Mouse (Mus musculus): Measurements from ENCODE around the gene Helq. TPM values are rescaled to one million over a fixed set of nuclear protein-coding genes. Genes with fewer than 3 reads are reported as not detected.

Gene Helq
- polyA plus RNA-seq, 1 experiment from 2014 or later: 22.4 TPM

DNA sequence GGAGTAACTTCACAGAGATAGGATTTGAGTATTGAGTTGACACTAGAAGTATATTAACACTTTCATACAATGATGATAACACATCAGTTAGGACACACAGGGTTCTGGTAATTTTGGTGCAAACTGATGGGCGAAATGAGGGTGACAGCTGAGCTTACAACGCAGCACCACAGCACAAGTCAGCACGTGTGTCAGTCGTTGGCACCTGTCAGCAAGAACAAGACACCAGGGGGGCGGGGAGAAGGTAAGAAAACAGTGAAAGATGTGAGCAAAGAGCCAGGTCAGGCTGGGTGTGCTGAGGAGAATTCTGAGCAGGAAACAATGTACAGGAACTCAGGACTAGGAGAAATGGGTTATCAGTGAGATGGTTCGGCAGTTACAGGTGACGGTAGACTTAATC, 36.7 kb downstream of the Helq start:
- WGBS: 91% methylated on average over 7 of the region's 7 CpGs
- Histone ChIP-seq H3K9ac (ENCODE audit: low read depth, low read length) (no peak overlapping the region), H3K27me3 (ENCODE audit: control insufficient read depth, insufficient read depth, low read length) (no peaks in the 10 kb centered on the region), H3K4me2 (replicated peaks; ENCODE audit: low read depth, low read length) (no peak overlapping the region), H3K4me1 (ENCODE audit: control insufficient read depth, insufficient read depth, low read length) (no peaks in the 10 kb centered on the region), H3K36me3 (ENCODE audit: control insufficient read depth, insufficient read depth, low read length) (peaks cover 47% of the 10 kb centered on the region), H3K4me3 (ENCODE audit: low read length) (no peak overlapping the region), H3K9me3 (ENCODE audit: control insufficient read depth, low read length) (no peaks in the 10 kb centered on the region; the same call in 1 of the 2 replicates), H3K27ac (ENCODE audit: low read depth, low read length) (no peak overlapping the region)
- no peak for ATAC-seq (ENCODE audit: low FRiP score, low TSS enrichment)

DNA sequence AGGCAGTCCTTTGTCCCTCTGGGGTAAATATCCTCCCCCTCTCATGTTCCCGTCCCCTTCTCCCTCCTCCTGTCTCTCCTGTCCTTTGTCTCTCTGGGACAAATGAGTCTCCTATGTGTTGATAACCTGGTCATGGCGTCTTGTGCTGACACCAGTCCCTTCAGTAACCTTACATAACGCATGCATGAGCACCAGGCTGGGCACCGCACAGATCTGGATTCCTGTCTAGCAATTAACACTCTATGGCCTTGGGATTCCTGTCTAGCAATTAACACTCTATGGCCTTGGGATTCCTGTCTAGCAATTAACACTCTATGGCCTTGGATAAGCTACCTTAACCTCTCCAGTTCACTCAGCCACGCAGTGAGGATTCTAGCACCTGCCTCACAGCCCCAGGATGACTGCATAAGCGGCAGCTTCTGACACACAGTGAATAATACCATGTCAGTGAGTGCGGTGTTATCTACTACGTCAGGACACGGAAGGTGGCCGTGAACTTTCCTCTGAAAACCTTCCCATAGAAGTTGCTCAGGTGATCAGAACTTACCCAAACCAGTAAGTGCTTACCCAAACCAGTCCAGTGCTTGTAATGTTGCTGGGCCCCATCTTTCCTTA, 38.2 kb downstream of the Helq start:
- no peak overlapping the region for H3K4me3 ChIP-seq (ENCODE audit: low read length)
- no peak overlapping the region for H3K27ac ChIP-seq (ENCODE audit: low read depth, low read length)
- H3K4me1 ChIP-seq (ENCODE audit: control insufficient read depth, insufficient read depth, low read length): no peaks in the 10 kb centered on the region
- H3K4me2 ChIP-seq (replicated peaks; ENCODE audit: low read depth, low read length): no peak overlapping the region
- H3K9ac ChIP-seq (ENCODE audit: low read depth, low read length): no peak overlapping the region
- peaks cover 33% of the 10 kb centered on the region for H3K36me3 ChIP-seq (ENCODE audit: control insufficient read depth, insufficient read depth, low read length)
- WGBS: 83% methylated on average over 10 of the region's 10 CpGs
- H3K27me3 ChIP-seq (ENCODE audit: control insufficient read depth, insufficient read depth, low read length): no peaks in the 10 kb centered on the region
- ATAC-seq (ENCODE audit: low FRiP score, low TSS enrichment): no peak
- H3K9me3 ChIP-seq (ENCODE audit: control insufficient read depth, low read length): no peaks in the 10 kb centered on the region; the same call in 1 of the 2 replicates

DNA sequence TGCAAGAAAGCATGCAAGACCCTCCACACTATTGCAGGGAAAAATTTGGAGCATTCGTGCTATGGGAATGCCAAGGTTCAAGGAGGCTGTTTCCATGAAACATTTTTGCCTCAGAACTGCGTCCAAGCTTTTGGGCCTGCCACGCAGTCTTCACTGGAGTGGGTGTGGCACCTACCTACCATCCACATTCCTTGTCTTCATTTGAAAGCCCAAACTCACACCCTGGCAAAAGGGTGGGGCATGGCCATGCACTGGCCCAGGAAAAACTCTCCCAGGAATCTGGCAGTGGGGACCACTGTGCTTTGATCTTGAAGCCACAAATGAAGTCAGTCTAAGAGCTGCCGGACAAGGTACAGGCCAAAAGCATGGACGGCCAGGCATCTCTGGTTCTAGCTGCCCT, 40.3 kb downstream of the Helq start:
- 89% methylated on average over 5 of the region's 5 CpGs for WGBS
- Histone ChIP-seq H3K9me3 (ENCODE audit: control insufficient read depth, low read length) (no peaks in the 10 kb centered on the region; the same call in 1 of the 2 replicates), H3K36me3 (ENCODE audit: control insufficient read depth, insufficient read depth, low read length) (peaks cover 13% of the 10 kb centered on the region; the same call in 1 of the 2 replicates), H3K9ac (ENCODE audit: low read depth, low read length) (no peak overlapping the region), H3K4me3 (ENCODE audit: low read length) (no peak overlapping the region), H3K27me3 (ENCODE audit: control insufficient read depth, insufficient read depth, low read length) (no peaks in the 10 kb centered on the region), H3K27ac (ENCODE audit: low read depth, low read length) (no peak overlapping the region), H3K4me1 (ENCODE audit: control insufficient read depth, insufficient read depth, low read length) (no peaks in the 10 kb centered on the region), H3K4me2 (replicated peaks; ENCODE audit: low read depth, low read length) (no peak overlapping the region)
- ATAC-seq (ENCODE audit: low FRiP score, low TSS enrichment): no peak

DNA sequence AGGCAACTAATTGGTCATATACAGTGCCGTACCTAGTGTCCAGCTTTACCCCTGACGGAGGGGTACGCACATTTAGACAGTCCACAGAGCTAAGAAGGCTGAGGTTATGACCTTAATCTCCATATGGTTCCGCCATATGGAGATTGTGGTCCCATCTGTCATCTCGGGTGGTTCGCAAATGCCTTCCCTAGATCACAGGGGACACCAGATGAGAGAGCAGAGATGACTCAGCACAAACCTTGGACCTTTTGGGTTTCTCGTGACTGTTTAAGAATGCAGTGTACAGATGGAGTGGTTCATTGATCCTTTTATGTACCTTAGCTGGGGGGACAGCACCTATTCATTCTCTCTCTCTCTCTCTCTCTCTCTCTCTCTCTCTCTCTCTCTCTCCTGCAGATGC, 45.0 kb downstream of the Helq start:
- no peak for ATAC-seq (ENCODE audit: low FRiP score, low TSS enrichment)
- Histone ChIP-seq H3K4me1 (ENCODE audit: control insufficient read depth, insufficient read depth, low read length) (no peaks in the 10 kb centered on the region), H3K9me3 (ENCODE audit: control insufficient read depth, low read length) (no peaks in the 10 kb centered on the region; the same call in 1 of the 2 replicates), H3K4me3 (ENCODE audit: low read length) (no peak overlapping the region), H3K27ac (ENCODE audit: low read depth, low read length) (no peak overlapping the region), H3K27me3 (ENCODE audit: control insufficient read depth, insufficient read depth, low read length) (no peaks in the 10 kb centered on the region), H3K36me3 (ENCODE audit: control insufficient read depth, insufficient read depth, low read length) (no peaks in the 10 kb centered on the region), H3K4me2 (replicated peaks; ENCODE audit: low read depth, low read length) (no peak overlapping the region), H3K9ac (ENCODE audit: low read depth, low read length) (no peak overlapping the region)
- WGBS: 66% methylated on average over 7 of the region's 7 CpGs

DNA sequence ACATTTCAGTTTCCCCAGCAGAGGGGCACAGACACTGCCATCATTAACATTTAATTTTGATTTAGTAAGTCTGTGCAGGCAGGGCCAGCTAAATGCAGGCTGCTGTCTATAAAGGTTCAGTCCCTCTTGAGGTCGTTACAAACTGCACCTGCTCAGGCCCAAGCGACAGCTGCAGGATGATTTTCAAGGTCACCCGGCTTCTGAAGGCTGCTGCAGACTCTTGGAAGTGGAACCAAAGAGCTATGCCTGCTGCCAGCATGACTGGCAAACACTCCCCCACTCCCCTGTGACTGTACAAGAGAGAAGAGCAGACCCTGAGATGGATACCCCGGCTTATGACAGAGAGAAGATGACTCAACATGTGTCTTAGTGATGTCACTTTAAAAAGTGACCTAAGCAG, 46.7 kb downstream of the Helq start:
- no peak overlapping the region for H3K4me3 ChIP-seq (ENCODE audit: low read length)
- ATAC-seq (ENCODE audit: low FRiP score, low TSS enrichment): no peak

DNA sequence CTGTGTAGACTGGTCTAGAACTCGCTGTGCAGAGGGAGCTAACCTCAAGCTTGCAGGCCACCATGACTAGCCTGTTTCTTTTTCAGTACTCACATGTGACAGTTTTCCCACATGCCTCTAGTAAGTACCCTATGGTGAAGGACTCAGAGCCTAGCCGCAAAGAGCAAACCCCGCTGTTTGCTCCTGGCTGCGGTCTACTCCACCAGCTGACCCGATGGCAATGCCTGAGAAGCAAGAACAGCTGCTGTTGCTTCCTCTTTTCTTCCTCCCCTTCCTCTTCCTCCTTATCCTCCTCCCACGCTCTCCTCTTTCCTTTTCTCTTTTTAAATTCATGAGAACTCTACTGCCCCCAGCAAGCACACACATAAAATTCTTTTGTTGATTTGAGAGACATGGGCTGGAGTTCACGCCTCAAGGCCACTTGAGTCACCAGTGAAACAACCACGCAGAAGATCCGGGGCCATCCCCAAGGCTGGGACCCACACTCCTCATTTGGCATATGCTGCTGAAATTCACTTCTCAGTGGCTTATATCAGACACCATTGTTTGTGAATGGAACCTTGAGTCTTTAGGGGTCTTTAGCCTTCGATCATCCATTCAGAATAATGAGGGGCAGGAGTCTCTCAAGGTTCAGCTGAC, 47.7 kb downstream of the Helq start:
- WGBS: 81% methylated on average over 10 of the region's 10 CpGs
- Histone ChIP-seq H3K9me3 (ENCODE audit: control insufficient read depth, low read length) (no peaks in the 10 kb centered on the region; the same call in 1 of the 2 replicates), H3K27ac (ENCODE audit: low read depth, low read length) (no peak overlapping the region), H3K4me3 (ENCODE audit: low read length) (no peak overlapping the region), H3K4me2 (replicated peaks; ENCODE audit: low read depth, low read length) (no peak overlapping the region), H3K4me1 (ENCODE audit: control insufficient read depth, insufficient read depth, low read length) (no peaks in the 10 kb centered on the region), H3K27me3 (ENCODE audit: control insufficient read depth, insufficient read depth, low read length) (no peaks in the 10 kb centered on the region), H3K9ac (ENCODE audit: low read depth, low read length) (no peak overlapping the region), H3K36me3 (ENCODE audit: control insufficient read depth, insufficient read depth, low read length) (no peaks in the 10 kb centered on the region)
- no peak for ATAC-seq (ENCODE audit: low FRiP score, low TSS enrichment)

More for the DNA sequence above, 46.7 kb downstream of the Helq start:
- Histone ChIP-seq H3K27me3 (ENCODE audit: control insufficient read depth, insufficient read depth, low read length) (no peaks in the 10 kb centered on the region), H3K36me3 (ENCODE audit: control insufficient read depth, insufficient read depth, low read length) (no peaks in the 10 kb centered on the region), H3K4me1 (ENCODE audit: control insufficient read depth, insufficient read depth, low read length) (no peaks in the 10 kb centered on the region), H3K4me2 (replicated peaks; ENCODE audit: low read depth, low read length) (no peak overlapping the region), H3K9me3 (ENCODE audit: control insufficient read depth, low read length) (no peaks in the 10 kb centered on the region; the same call in 1 of the 2 replicates), H3K27ac (ENCODE audit: low read depth, low read length) (no peak overlapping the region), H3K9ac (ENCODE audit: low read depth, low read length) (no peak overlapping the region)
- WGBS: 50% methylated on average over 4 of the region's 4 CpGs

DNA sequence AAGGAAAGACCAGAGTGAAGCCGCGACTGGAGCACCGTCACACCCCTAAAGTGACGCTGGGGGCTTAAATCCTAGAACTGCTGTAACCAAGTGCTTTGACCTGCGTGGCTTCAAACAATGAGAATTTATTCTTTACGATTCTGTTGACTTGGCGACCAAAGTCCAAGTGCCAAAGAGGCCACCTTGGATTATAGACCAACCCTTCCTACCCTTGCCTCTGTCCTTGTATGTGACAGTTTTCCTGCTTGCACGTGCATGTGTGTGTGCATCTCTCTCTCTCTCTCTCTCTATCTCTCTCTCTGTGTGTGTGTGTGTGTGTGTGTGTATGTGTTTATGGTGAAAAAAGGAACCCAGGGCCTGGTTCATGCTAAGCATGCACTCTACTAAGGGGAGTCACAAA, 59.6 kb downstream of the Helq start:
- H3K4me1 ChIP-seq (ENCODE audit: control insufficient read depth, insufficient read depth, low read length): no peaks in the 10 kb centered on the region
- no peak overlapping the region for H3K4me2 ChIP-seq (replicated peaks; ENCODE audit: low read depth, low read length)
- H3K9me3 ChIP-seq (ENCODE audit: control insufficient read depth, low read length): peaks cover 4% of the 10 kb centered on the region; the same call in 1 of the 2 replicates
- no peak overlapping the region for H3K9ac ChIP-seq (ENCODE audit: low read depth, low read length)
- no peaks in the 10 kb centered on the region for H3K27me3 ChIP-seq (ENCODE audit: control insufficient read depth, insufficient read depth, low read length)
- no peak for ATAC-seq (ENCODE audit: low FRiP score, low TSS enrichment)
- H3K36me3 ChIP-seq (ENCODE audit: control insufficient read depth, insufficient read depth, low read length): no peaks in the 10 kb centered on the region
- H3K4me3 ChIP-seq (ENCODE audit: low read length): no peak overlapping the region
- H3K27ac ChIP-seq (ENCODE audit: low read depth, low read length): no peak overlapping the region
- 87% methylated on average over 8 of the region's 8 CpGs for WGBS

DNA sequence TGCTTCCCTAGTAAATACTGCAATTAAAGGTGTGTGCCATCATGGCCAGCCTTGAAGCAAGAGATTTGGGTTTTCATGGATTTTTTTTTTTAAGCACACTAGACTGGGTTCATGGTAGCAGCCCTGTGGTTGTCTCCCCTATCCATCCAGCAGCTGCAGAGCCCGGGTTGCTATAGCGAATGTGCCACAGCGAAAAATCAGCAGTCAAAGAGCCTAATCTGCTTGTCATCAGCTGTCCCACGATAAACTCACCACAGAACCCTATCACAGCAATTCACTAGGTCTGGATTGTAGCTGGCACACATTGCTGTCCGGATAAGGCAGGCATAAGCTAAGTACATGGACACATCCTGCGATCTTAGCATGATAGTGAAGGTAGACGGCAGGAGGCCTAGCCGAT, 61.5 kb downstream of the Helq start:
- H3K27me3 ChIP-seq (ENCODE audit: control insufficient read depth, insufficient read depth, low read length): no peaks in the 10 kb centered on the region
- no peak for ATAC-seq (ENCODE audit: low FRiP score, low TSS enrichment)
- WGBS: 89% methylated on average over 8 of the region's 8 CpGs
- H3K4me3 ChIP-seq (ENCODE audit: low read length): no peak overlapping the region
- H3K4me1 ChIP-seq (ENCODE audit: control insufficient read depth, insufficient read depth, low read length): no peaks in the 10 kb centered on the region
- peaks cover 4% of the 10 kb centered on the region; the same call in 1 of the 2 replicates for H3K9me3 ChIP-seq (ENCODE audit: control insufficient read depth, low read length)
- H3K9ac ChIP-seq (ENCODE audit: low read depth, low read length): no peak overlapping the region
- H3K4me2 ChIP-seq (replicated peaks; ENCODE audit: low read depth, low read length): no peak overlapping the region
- H3K36me3 ChIP-seq (ENCODE audit: control insufficient read depth, insufficient read depth, low read length): no peaks in the 10 kb centered on the region
- no peak overlapping the region for H3K27ac ChIP-seq (ENCODE audit: low read depth, low read length)

DNA sequence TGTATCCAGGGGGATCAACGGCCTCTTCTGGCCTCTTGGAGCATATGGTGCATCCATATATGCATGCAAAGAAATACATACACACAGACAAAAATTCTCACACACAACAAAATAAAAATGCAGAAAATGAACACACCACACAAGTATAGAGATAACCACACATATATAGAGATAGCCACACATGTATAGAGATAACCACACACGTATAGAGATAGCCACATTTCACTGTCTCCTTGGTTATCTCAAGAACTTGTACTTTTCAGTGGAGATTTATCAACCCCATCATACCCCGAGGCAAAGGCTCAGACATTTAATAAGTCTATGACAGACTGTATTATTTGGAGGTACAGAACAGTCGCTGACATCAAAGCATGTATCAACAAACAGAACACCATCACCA, 63.9 kb downstream of the Helq start:
- Histone ChIP-seq H3K4me1 (ENCODE audit: control insufficient read depth, insufficient read depth, low read length) (no peaks in the 10 kb centered on the region), H3K4me2 (replicated peaks; ENCODE audit: low read depth, low read length) (no peak overlapping the region), H3K27me3 (ENCODE audit: control insufficient read depth, insufficient read depth, low read length) (no peaks in the 10 kb centered on the region), H3K4me3 (ENCODE audit: low read length) (no peak overlapping the region), H3K27ac (ENCODE audit: low read depth, low read length) (no peak overlapping the region), H3K9ac (ENCODE audit: low read depth, low read length) (no peak overlapping the region), H3K36me3 (ENCODE audit: control insufficient read depth, insufficient read depth, low read length) (no peaks in the 10 kb centered on the region), H3K9me3 (ENCODE audit: control insufficient read depth, low read length) (peaks cover 4% of the 10 kb centered on the region; the same call in 1 of the 2 replicates)
- no peak for ATAC-seq (ENCODE audit: low FRiP score, low TSS enrichment)
- 87% methylated on average over 4 of the region's 4 CpGs for WGBS

Measured in kidney, embryonic 14.5 days (tissue).